Mouse (Mus musculus): ENCODE measurements around the gene Prkag1. TPM values are rescaled to one million over a fixed set of nuclear protein-coding genes. Genes with fewer than 3 reads are reported as not detected.
A peak's percentile ranks its signal among the peaks of the same experiment; 100 is the strongest.

Prkag1 gene
- 56.2 TPM in 2 replicates for polyA plus RNA-seq (2015; fragmentation: Nextera tagmentation; extraction: Ambion mirVana)

- DNase-seq (ENCODE audit: low spot score) (peak; percentile 98), ATAC-seq (ENCODE audit: low FRiP score, low TSS enrichment) (peak; percentile 96)
- H3K36me3 ChIP-seq (ENCODE audit: control insufficient read depth, insufficient read depth, low read length): peaks cover 28% of the 10 kb centered on the region
- H3K4me3 ChIP-seq (ENCODE audit: low read depth, low read length): peak within 1 kb of the TSS; percentile 78
- peak; percentile 69 for TF ChIP-seq CTCF (IDR thresholded peaks at IDR 0.05; ENCODE audit: low read depth)
- peak; percentile 44 for TF ChIP-seq EP300 (optimal IDR thresholded peaks at IDR 0.05)
- no peaks in the 10 kb centered on the region for H3K27me3 ChIP-seq (ENCODE audit: control insufficient read depth, insufficient read depth, low read length)
- peak within 1 kb of the TSS; percentile 95 for H3K27ac ChIP-seq (replicated peaks)
- H3K9me3 ChIP-seq (ENCODE audit: control insufficient read depth, low read length): no peaks in the 10 kb centered on the region
- H3K4me1 ChIP-seq (replicated peaks; ENCODE audit: control insufficient read depth, insufficient read depth): no peaks in the 10 kb centered on the region; the same call in 1 of the 2 replicates
- peak within 1 kb of the TSS; percentile 67 for H3K4me2 ChIP-seq (replicated peaks; ENCODE audit: low read depth)
- peak within 1 kb of the TSS; percentile 82 for H3K9ac ChIP-seq (ENCODE audit: low read length)
- under 1% methylated on average over 65 of the region's 66 CpGs for WGBS
Measured at GRCm38 (mm10) chr15:98830736-98831683, at the start of gene Prkag1. Gene Prkag1 (minus strand): TSS chr15:98831521.

DNA sequence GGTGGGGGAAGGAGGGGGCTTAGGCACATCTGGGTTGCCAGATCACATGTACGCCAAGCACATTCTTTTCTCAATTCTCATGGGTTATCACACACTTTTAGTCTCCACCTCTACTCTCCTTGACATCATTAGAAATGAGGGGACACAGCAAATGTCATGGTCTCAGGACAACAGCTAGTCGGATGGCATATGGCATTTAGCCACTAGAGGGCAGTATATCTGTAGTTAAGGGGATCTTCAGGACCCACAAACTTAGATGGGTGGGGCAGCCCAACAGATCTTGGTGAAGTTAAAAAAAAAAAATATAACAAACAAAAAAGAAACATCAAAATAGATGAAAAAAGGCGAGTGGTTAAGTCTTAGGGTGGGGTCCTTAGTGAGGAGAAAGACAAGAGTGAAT lies 46.0 kb upstream of the Prkag1 start:
- Histone ChIP-seq H3K4me3 (ENCODE audit: low read depth, low read length) (no peak overlapping the region), H3K9ac (ENCODE audit: low read length) (no peak overlapping the region), H3K27ac (replicated peaks) (no peak overlapping the region), H3K9me3 (ENCODE audit: control insufficient read depth, low read length) (no peaks in the 10 kb centered on the region), H3K4me2 (replicated peaks; ENCODE audit: low read depth) (no peak overlapping the region), H3K27me3 (ENCODE audit: control insufficient read depth, insufficient read depth, low read length) (no peaks in the 10 kb centered on the region), H3K36me3 (ENCODE audit: control insufficient read depth, insufficient read depth, low read length) (no peaks in the 10 kb centered on the region), H3K4me1 (replicated peaks; ENCODE audit: control insufficient read depth, insufficient read depth) (0 out of 2 replicates have a peak, but pooled peaks cover 3% of the 10 kb centered on the region)
- TF ChIP-seq EP300 (optimal IDR thresholded peaks at IDR 0.05): no peak
- peak; percentile 89 for TF ChIP-seq CTCF (IDR thresholded peaks at IDR 0.05; ENCODE audit: low read depth)
- ATAC-seq (ENCODE audit: low FRiP score, low TSS enrichment) (no peak), DNase-seq (ENCODE audit: low spot score) (peak; percentile 49)
- WGBS: 11% methylated on average over 3 of the region's 3 CpGs

GRCm38 (mm10) chr15:98871916-98872888 lies 40.9 kb upstream of the Prkag1 start:
- Histone ChIP-seq H3K4me3 (ENCODE audit: low read depth, low read length) (peak overlapping the region; percentile 100), H3K4me1 (replicated peaks; ENCODE audit: control insufficient read depth, insufficient read depth) (peaks cover 16% of the 10 kb centered on the region), H3K27ac (replicated peaks) (peak overlapping the region; percentile 98), H3K27me3 (ENCODE audit: control insufficient read depth, insufficient read depth, low read length) (no peaks in the 10 kb centered on the region), H3K9me3 (ENCODE audit: control insufficient read depth, low read length) (no peaks in the 10 kb centered on the region), H3K36me3 (ENCODE audit: control insufficient read depth, insufficient read depth, low read length) (no peaks in the 10 kb centered on the region), H3K9ac (ENCODE audit: low read length) (peak overlapping the region; percentile 99), H3K4me2 (replicated peaks; ENCODE audit: low read depth) (peak overlapping the region; percentile 94)
- peak; percentile 85 for ATAC-seq (ENCODE audit: low FRiP score, low TSS enrichment)
- 1% methylated on average over 50 of the region's 51 CpGs for WGBS
- TF ChIP-seq CTCF (IDR thresholded peaks at IDR 0.05; ENCODE audit: low read depth): no peak; the same call in 1 of the 2 replicates
- TF ChIP-seq EP300 (optimal IDR thresholded peaks at IDR 0.05): no peak
- peak; percentile 93 for DNase-seq (ENCODE audit: low spot score)

- Histone ChIP-seq H3K36me3 (ENCODE audit: control insufficient read depth, insufficient read depth, low read length) (peaks cover 3% of the 10 kb centered on the region; the same call in 1 of the 2 replicates), H3K4me3 (ENCODE audit: low read depth, low read length) (peak within 1 kb of the TSS; percentile 100), H3K4me1 (replicated peaks; ENCODE audit: control insufficient read depth, insufficient read depth) (peaks cover 16% of the 10 kb centered on the region), H3K27ac (replicated peaks) (peak within 1 kb of the TSS; percentile 98), H3K27me3 (ENCODE audit: control insufficient read depth, insufficient read depth, low read length) (no peaks in the 10 kb centered on the region), H3K9ac (ENCODE audit: low read length) (peak within 1 kb of the TSS; percentile 99), H3K9me3 (ENCODE audit: control insufficient read depth, low read length) (no peaks in the 10 kb centered on the region), H3K4me2 (replicated peaks; ENCODE audit: low read depth) (peak within 1 kb of the TSS; percentile 94)
- peak; percentile 18 for ATAC-seq (ENCODE audit: low FRiP score, low TSS enrichment)
- peak; percentile 54 for DNase-seq (ENCODE audit: low spot score)
- TF ChIP-seq EP300 (optimal IDR thresholded peaks at IDR 0.05): no peak
- no peak for TF ChIP-seq CTCF (IDR thresholded peaks at IDR 0.05; ENCODE audit: low read depth)
- WGBS: under 1% methylated on average over 54 of the region's 94 CpGs
Measured at GRCm38 (mm10) chr15:98871070-98871915, 40.0 kb upstream of the Prkag1 start, which contains the start of gene Kmt2d. Gene Kmt2d (minus strand): TSS chr15:98871204.

Measured in stomach, postnatal 0 days (tissue).